Mouse (Mus musculus) kidney, embryonic 14.5 days (tissue): ENCODE measurements at regions not wholly inside any gene's neighbourhood (a gene's known extent, or its start where the extent isn't known, plus 50 kb on each side); places are given as distances from the start of the nearest gene placed in this dataset.

ENCODE experiments used
- ATAC-seq: fragments of 200-750 bp; cut with Nextera tagmentation; 2 replicates; pipeline ENCODE4 v1.8.0; 2017; ENCODE audit warnings: moderate number of reproducible peaks, mild to moderate bottlenecking, moderate TSS enrichment, moderate library complexity; ENCODE audit not compliant: low FRiP score, low TSS enrichment
- H3K27ac ChIP-seq: fragments of 300-500 bp; sonication (generic); 2 replicates; pipeline ENCODE4 v1.5.1; 2014; ENCODE audit warnings: low read depth, mild to moderate bottlenecking, low read length, moderate library complexity, mixed read lengths
- H3K27me3 ChIP-seq: fragments of 300-500 bp; sonication (generic); 2 replicates; pipeline ENCODE4 v1.6.1; 2014; ENCODE audit warnings: mild to moderate bottlenecking, low read length; ENCODE audit not compliant: control insufficient read depth, insufficient read depth
- H3K36me3 ChIP-seq: fragments of 300-500 bp; sonication (generic); 2 replicates; pipeline ENCODE4 v1.6.1; 2014; ENCODE audit warnings: low read length, mixed read lengths; ENCODE audit not compliant: control insufficient read depth, insufficient read depth
- H3K4me1 ChIP-seq: fragments of 300-500 bp; sonication (generic); 2 replicates; pipeline ENCODE4 v1.6.1; 2014; ENCODE audit warnings: low read length, mixed read lengths; ENCODE audit not compliant: control insufficient read depth, insufficient read depth
- H3K4me2 ChIP-seq: fragments of 300-500 bp; sonication (generic); replicated peaks from 2 replicates; pipeline ENCODE4 v1.6.1; 2014; ENCODE audit warnings: low read depth, mild to moderate bottlenecking, low read length
- H3K4me3 ChIP-seq: fragments of 300-500 bp; sonication (generic); 2 replicates; pipeline ENCODE4 v1.5.1; 2014; ENCODE audit warnings: mild to moderate bottlenecking, low read length
- H3K9ac ChIP-seq: fragments of 300-500 bp; sonication (generic); 2 replicates; pipeline ENCODE4 v1.6.1; 2014; ENCODE audit warnings: low read depth, mild to moderate bottlenecking, low read length, moderate library complexity
- H3K9me3 ChIP-seq: fragments of 300-500 bp; sonication (generic); 2 replicates; pipeline ENCODE4 v1.6.1; 2016; ENCODE audit warnings: low read length; ENCODE audit not compliant: control insufficient read depth
- WGBS: fragments of 180-500 bp; shearing (Covaris S2); extraction: QIAGEN DNeasy Blood & Tissue Kit; methylation state at CpG from one replicate; pipeline ENCODE4 v1.1.7; 2014; 5-methylcytosine and 5-hydroxymethylcytosine counted together

- 70% methylated on average over 4 of the region's 4 CpGs for WGBS
- Histone ChIP-seq H3K27ac (no peak overlapping the region), H3K4me2 (no peak overlapping the region), H3K4me1 (no peaks in the 10 kb centered on the region), H3K9ac (no peak overlapping the region), H3K27me3 (no peaks in the 10 kb centered on the region), H3K9me3 (no peaks in the 10 kb centered on the region), H3K4me3 (no peak overlapping the region), H3K36me3 (no peaks in the 10 kb centered on the region)
- ATAC-seq = no peak
Observed at GRCm38 (mm10) chr11:7592010-7592409, 378.3 kb upstream of the Igfbp3 start.

GRCm38 (mm10) chr11:7583296-7583695 is 369.6 kb upstream of the Igfbp3 start:
- ATAC-seq = no peak
- Histone ChIP-seq H3K27ac (no peak overlapping the region), H3K4me1 (no peaks in the 10 kb centered on the region), H3K9me3 (no peaks in the 10 kb centered on the region; the same call in 1 of the 2 replicates), H3K9ac (no peak overlapping the region), H3K4me2 (no peak overlapping the region), H3K27me3 (no peaks in the 10 kb centered on the region), H3K36me3 (no peaks in the 10 kb centered on the region), H3K4me3 (no peak overlapping the region)
- 96% methylated on average over 2 of the region's 2 CpGs for WGBS

DNA sequence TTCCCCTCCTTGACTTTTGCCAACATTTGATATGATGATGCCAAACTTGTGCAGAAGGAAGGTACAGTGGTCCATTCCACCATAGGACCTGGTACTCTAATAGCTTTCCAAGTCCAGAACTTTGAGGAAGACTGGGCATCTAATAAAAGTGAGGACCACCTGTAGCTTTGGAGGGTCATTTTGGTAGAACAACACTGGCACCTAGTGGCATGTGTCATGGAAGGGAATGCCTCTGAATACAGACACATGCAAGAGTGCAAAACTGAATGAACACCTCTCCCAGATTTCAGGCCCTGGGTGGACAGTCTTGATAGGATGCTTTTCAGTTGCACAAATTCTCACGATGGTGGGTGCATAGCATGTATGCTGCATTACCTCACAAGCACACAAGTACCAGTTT is 354.8 kb upstream of the Igfbp3 start:
- no peaks in the 10 kb centered on the region for H3K9me3 ChIP-seq
- H3K4me2 ChIP-seq = no peak overlapping the region
- no peaks in the 10 kb centered on the region for H3K27me3 ChIP-seq
- no peak overlapping the region for H3K27ac ChIP-seq
- H3K4me3 ChIP-seq = no peak overlapping the region
- no peaks in the 10 kb centered on the region for H3K36me3 ChIP-seq
- no peak for ATAC-seq
- no peaks in the 10 kb centered on the region for H3K4me1 ChIP-seq
- 70% methylated on average over 1 of the region's 1 CpGs for WGBS
- H3K9ac ChIP-seq = no peak overlapping the region

- Histone ChIP-seq H3K4me2 (no peak overlapping the region), H3K27me3 (no peaks in the 10 kb centered on the region), H3K27ac (no peak overlapping the region), H3K4me1 (no peaks in the 10 kb centered on the region), H3K9me3 (no peaks in the 10 kb centered on the region), H3K9ac (no peak overlapping the region), H3K4me3 (no peak overlapping the region), H3K36me3 (no peaks in the 10 kb centered on the region)
- ATAC-seq = no peak
- WGBS = 39% methylated on average over 2 of the region's 2 CpGs
Observed at GRCm38 (mm10) chr11:7562029-7562428, 348.3 kb upstream of the Igfbp3 start.

DNA sequence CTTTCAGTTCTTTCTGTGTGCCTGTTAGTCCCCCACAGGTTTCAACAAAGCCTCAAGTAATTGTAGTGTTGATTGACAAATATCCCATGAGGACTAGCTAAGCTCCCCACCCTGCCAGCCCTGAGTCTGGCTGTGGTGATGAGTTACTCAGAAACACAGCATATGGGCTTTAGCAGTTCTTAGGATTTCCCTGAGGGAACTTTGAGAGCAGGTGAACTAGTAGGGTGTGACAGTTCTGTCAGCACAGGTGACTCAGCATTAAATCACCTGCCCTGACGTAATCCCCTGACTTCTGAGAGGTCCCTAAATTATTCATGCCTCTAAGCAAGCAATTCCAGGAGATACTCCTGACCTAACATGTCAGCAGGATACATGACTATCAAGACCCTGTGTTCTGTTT is 347.7 kb upstream of the Igfbp3 start:
- no peak overlapping the region for H3K9ac ChIP-seq
- no peak overlapping the region for H3K27ac ChIP-seq
- WGBS = 38% methylated on average over 1 of the region's 1 CpGs
- H3K4me3 ChIP-seq = no peak overlapping the region
- ATAC-seq = no peak
- no peaks in the 10 kb centered on the region for H3K9me3 ChIP-seq
- no peaks in the 10 kb centered on the region for H3K27me3 ChIP-seq
- H3K4me1 ChIP-seq = no peaks in the 10 kb centered on the region
- H3K4me2 ChIP-seq = no peak overlapping the region
- H3K36me3 ChIP-seq = no peaks in the 10 kb centered on the region

GRCm38 (mm10) chr11:7555613-7556274 is 342.0 kb upstream of the Igfbp3 start:
- Histone ChIP-seq H3K9me3 (no peaks in the 10 kb centered on the region), H3K9ac (no peak overlapping the region), H3K4me3 (no peak overlapping the region), H3K27me3 (no peaks in the 10 kb centered on the region), H3K4me2 (no peak overlapping the region), H3K27ac (no peak overlapping the region), H3K36me3 (no peaks in the 10 kb centered on the region), H3K4me1 (no peaks in the 10 kb centered on the region)
- WGBS = 64% methylated on average over 6 of the region's 6 CpGs
- no peak for ATAC-seq

DNA sequence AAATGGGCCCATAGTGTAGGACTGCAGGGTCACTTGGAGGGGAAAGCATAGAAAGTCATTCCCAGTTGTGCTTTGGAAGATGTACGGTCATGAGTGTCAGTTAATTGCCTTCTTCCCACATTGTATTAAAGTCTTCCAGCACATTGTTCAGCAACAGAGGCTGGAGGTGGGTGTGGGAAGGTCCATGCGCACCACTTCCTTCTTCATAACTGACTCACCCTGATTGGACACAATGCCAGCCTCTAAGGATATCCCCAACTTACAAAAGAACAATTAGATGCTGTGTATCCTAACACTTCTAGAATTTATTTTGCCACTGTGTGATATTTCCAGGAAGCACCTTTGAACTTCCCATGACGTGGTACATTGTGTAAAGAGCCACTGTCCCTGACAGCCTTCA is 338.4 kb upstream of the Igfbp3 start:
- Histone ChIP-seq H3K9me3 (no peaks in the 10 kb centered on the region), H3K4me1 (no peaks in the 10 kb centered on the region), H3K36me3 (no peaks in the 10 kb centered on the region), H3K9ac (no peak overlapping the region), H3K4me2 (no peak overlapping the region), H3K27me3 (no peaks in the 10 kb centered on the region), H3K27ac (no peak overlapping the region), H3K4me3 (no peak overlapping the region)
- WGBS = 85% methylated on average over 3 of the region's 3 CpGs
- ATAC-seq = no peak

DNA sequence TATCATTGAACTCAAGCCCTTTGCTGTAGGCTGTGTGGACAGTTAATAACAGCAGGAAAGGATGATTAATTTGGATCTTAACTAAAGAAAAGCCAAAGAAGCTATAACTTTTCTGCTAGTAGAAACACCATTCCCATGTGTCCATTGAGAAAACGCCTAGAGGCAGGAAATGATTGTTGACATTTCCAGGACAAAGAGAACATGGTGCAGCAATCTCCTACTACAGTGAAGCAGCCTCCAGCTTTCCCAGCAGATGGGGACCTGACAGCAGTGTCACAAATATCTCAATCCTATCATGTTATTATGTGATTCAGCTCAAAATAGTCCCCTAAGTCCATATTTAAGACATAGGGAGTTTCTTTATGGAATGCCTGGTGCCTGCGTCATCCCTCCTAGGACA is 334.1 kb upstream of the Igfbp3 start:
- WGBS = 34% methylated on average over 2 of the region's 2 CpGs
- Histone ChIP-seq H3K4me3 (no peak overlapping the region), H3K36me3 (no peaks in the 10 kb centered on the region), H3K9ac (no peak overlapping the region), H3K9me3 (no peaks in the 10 kb centered on the region), H3K4me2 (no peak overlapping the region), H3K27me3 (no peaks in the 10 kb centered on the region), H3K4me1 (no peaks in the 10 kb centered on the region), H3K27ac (no peak overlapping the region)
- ATAC-seq = no peak

GRCm38 (mm10) chr11:7545621-7546020 is 331.9 kb upstream of the Igfbp3 start:
- Histone ChIP-seq H3K4me2 (no peak overlapping the region), H3K4me3 (no peak overlapping the region), H3K4me1 (no peaks in the 10 kb centered on the region), H3K27me3 (no peaks in the 10 kb centered on the region), H3K36me3 (no peaks in the 10 kb centered on the region), H3K27ac (no peak overlapping the region), H3K9ac (no peak overlapping the region), H3K9me3 (no peaks in the 10 kb centered on the region)
- no peak for ATAC-seq
- WGBS = 85% methylated on average over 2 of the region's 2 CpGs
